Mouse (Mus musculus) mature B cell (primary cell): ENCODE results near the gene Psmf1.

Source experiments
- in situ Hi-C: fragments of 300-500 bp; cut with MboI; formaldehyde crosslinking; loops from 2 replicates; pipeline ENCODE4 v1.14.3; 2019

Psmf1 gene

DNA sequence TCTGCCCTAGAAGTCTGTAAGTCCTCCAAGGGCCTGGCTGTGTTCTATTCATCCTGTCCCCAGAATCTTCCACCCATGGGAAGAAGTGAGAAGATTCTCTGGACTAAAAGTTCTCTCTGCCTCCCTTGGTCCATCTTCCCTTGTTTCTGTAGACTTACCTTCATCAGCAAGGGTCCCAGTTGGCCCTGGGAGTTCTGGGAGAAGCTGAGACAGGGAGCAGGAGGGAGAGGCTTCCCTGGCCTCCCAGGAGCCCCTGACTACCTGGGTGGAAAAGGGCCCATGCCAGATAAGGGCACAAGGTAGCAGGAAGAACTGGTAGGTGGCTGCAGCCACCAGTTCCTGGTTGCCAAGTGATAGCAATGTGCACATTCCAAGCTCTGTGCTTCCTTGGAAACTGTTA, at the start of gene Psmf1:
Gene Psmf1 (minus strand): TSS at position 342 of the 400 bp plus-strand sequence.
- in situ Hi-C loops, result loop anchor here (25.0 kb wide), 1 partner anchor 257 kb away; the partner anchor contains the start of genes 4921509C19Rik and Nsfl1c

DNA sequence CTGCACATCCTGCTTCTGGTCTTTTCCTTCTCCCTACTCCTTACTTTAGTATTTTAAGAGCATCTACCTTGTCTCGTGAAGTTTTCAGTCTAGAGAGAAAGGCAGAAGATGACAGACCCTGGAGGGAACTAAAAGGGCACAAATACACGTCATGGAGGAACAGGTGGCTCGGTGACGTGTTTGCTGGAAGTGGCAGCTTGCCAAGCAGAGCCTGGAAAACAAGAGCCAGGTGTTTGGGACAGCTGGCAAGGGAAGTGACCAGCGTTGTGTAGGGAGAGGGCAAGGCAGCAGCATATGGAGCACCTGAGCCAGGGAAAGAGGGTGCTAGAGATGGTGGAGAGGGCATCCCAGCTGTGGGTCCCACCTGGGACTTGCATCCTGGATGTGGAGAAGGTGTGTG, 47.2 kb upstream of the Psmf1 start:
- in situ Hi-C loops, result no loop called here

DNA sequence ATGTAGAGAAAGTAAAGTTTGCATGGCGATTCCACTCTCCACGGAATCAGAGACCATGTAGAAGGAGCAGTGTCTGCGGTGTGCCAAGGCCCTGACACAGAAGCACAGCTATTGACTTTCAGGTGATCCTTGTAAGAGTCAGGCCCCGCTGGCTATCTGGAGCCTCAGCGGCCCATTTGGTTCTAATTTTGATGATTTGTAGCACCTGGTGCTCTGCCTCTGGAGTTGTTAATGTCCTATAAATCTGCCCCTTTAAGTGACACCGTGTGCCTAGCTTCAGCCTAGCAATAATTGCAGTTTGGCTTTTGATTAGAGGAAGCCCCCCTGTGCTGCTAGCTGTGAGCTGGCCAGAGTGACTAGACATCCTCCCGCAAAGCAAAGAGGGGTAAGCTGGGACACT, 46.2 kb upstream of the Psmf1 start:
- in situ Hi-C loops, result no loop called here

DNA sequence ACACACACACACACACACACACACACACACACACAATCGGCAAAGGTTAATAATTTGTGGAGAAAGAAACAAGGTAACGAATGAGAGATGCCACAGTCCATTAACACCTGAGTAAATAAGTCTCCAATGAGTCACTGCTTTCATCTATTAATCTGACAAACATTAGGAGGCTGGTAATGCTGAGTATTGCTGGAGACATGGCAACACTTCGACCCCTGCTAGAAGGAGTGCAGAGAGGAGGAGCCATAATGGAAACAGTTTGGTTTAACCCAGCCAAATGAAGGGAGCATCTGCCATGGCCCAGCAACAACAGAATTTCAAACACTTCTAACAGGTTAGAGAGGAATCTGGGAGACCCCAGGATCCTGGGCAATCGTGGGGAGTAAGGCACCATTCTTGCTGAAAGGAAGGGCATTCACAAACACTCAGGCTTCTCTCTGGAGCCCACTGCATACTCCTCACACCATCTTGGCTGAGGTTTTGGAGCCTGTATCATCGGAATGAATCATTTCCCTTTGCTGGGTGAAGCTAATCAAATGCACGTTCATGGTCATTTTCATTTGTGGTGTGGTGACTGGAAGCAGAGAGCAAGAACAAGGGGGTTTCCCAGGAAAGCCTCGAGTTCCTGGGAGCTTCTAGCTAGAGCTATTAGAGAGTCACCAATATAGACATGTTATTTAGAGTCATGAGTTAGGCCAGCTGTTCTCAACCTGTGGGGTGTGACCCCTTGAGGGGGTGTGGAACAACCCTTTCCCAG, 44.4 kb upstream of the Psmf1 start:
- in situ Hi-C loops, result no loop called here

DNA sequence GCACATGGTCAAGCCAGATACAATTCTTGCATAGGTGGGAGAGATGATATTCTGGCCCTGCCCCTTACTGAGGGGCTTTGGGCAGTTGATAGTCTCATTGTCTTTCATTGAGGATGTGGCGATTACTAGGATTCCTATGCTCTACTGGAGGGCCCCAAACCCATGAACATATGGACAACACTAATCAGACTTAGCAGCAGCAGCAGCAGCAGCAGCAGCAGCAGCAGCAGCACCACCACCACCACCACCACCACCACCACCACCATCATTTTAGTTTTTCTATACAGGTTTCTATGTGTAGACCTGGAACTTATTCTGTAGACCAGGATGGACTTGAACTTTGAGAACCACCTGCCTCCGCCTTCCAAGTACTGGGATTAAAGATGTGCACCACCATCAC, 39.5 kb upstream of the Psmf1 start:
- in situ Hi-C loops, result no loop called here

DNA sequence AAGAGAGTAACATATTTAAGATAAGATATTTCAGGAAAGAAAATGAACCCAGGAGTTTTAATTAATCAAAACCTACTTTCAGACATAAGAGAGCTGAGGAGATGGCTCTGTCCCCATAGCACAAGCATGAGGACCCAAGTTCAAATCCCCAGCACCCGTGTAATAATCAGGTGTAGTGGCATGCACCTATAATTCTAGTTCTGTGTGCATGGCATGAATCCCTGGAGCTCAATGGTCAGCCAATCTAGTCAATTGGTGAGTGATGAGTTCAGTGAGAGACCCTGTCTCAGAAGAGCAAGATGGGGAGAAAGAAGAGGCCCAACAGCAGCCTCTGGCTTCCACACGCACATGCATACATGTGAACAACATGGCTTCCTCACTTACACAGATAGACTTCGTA, 33.4 kb upstream of the Psmf1 start:
- in situ Hi-C loops, result no loop called here

DNA sequence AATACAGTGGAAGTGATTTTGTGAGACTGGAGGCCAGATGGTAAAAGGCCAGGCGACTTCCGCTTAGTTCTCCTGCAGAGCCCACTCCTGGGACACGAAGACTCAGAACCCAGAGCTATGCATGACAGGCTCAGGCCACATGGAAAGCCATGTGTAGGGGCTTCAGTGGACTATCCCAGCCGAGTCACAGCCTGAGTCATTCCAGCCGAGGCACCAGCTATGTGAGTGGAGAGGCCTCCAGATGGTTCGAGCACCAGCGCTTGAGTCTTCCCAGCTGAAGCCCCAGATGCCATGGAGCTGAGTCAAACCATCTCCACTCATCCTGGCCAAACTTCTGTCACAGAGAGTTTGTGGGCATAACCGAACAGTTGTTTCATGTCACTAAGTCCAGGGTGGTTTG, 29.5 kb upstream of the Psmf1 start:
- in situ Hi-C loops, result no loop called here

DNA sequence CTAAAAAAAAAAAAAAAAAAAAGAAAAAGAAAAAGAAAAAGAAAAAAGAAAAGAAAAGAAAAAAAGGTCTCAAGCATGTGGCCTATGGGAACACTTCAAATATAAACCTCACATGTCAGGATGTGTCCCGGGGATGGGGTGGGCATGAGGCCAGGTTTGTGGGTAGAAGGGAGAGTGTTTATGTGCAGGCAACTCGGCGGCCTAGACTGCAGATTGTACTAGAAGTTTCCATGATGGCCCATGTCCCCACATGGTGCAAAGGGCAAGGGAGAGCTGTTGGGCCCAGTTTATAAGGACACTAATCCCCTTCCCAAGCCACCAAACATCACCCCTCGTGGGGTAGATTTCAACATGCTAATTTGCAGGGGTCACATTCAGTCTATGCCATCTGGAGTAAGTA, 28.2 kb upstream of the Psmf1 start:
- in situ Hi-C loops, result no loop called here

DNA sequence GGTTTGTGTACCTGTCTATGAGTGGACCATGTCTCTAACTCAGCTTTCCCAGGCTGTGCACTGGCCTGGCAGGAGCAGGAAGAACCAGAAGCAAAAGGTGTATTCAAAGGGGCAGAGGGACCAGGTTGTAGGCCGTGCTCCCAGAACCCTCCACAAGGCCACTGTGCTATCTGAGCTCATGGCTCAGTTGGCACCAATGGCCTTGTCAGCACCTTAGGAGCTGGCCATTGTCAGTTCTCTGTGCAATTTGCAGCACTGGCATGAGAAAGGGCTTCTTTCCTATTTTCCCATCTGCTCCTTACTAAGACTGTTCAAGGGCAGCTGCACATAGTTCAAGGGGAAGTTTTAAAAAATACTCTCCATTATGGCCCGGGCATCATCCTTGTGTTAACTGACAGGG, 20.6 kb upstream of the Psmf1 start:
- in situ Hi-C loops, result no loop called here

DNA sequence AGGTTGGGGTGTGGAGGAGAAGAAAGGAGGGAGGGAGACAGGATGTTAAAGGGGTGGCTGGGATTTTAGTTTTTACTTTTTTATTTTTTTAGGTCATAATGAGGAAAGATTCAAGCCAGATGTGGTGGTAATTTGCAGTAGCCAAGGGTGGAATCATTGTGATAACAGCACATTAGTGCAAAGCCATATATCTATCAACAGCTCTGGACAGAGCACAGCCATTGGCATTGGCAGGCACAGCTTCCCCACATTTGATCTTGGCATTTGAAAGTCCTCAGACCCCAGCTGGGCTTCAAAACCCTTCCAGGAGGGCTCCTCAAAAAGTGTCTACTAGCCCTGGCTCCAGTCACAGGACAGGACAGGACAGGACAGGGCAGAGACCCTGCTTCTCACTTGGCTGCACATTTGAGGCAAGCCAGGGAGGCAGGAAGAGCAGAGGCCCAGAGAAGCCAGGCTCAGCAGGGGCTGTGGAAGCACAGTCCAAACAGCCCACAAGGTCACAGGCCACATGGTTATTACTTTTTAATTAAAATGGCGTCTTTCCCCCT, 14.9 kb upstream of the Psmf1 start:
- in situ Hi-C loops, result no loop called here

DNA sequence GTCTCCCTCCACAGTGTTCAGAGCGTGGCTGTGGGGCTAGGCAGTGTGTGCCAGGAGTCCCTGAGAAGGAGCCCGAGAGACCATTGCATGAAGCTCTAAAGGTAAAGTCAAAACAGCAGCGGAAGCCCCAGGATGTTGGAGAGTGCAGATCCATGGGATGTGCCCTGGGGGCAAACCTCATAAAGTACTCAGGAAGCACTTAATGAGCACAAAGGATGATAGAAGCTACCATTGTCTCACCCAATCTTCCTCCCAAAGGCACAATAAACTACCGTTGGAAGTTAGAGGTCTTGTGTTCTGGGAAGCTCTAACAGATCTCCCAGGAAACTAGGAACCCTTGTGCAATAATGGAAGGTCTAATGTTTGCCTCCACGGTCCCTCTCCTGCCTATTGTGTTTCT, 13.5 kb upstream of the Psmf1 start:
- in situ Hi-C loops, result no loop called here

DNA sequence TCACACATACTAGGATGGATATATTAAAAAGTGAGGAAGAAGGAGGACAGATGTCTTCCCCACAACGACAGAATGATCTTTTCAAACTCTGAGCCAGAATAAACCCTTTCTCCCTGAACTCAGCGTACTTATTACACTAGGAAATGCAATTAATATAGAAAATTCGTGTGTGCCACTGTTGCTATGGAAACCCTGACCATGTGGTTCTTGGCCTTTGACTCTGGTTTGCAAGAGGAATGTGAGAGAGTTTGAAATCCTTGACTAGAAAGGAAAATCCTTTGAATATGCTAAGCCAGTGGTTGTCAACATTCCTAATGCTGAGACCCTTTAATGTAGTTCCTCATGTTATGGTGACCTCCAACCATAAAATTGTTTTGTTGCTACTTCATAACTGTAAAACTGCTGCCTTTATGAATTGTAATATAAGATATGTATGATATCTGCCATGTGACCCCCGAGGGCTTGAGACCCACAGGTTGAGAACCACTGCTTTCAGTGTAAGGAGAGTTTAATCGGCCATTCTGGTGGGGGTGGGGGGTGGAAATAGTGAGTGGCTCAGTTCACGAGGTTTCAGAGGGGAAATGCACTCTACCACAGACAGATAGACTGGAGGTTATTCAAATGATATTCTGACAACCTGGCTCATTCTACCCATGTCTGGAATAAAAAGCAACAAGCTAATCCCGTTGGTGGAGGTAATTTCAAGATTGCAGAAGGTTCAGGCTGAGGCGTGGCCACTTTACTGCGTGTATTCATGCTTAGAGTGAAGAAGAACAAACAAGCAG, 12.5 kb upstream of the Psmf1 start:
- in situ Hi-C loops, result no loop called here

DNA sequence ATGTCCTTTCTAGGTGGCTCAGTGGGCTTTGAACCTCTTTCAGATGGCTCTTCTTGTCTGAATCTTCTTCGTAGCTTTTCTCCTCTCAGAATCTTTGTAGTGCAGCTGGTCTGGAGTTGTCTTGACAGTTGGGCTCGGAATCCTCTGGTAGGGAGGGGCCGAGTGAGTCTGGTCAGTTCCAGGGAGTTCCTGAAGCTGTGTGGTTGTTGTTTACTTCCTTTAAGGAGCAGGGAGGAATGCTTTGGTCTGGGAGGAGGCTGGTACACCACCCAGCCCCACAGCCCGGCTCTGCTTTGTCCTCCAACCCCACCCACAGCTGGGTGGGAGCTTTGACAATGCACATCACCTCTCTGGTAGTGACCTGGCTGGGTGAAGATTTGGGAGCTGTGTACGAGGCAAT, 7.3 kb upstream of the Psmf1 start:
- in situ Hi-C loops, result no loop called here

DNA sequence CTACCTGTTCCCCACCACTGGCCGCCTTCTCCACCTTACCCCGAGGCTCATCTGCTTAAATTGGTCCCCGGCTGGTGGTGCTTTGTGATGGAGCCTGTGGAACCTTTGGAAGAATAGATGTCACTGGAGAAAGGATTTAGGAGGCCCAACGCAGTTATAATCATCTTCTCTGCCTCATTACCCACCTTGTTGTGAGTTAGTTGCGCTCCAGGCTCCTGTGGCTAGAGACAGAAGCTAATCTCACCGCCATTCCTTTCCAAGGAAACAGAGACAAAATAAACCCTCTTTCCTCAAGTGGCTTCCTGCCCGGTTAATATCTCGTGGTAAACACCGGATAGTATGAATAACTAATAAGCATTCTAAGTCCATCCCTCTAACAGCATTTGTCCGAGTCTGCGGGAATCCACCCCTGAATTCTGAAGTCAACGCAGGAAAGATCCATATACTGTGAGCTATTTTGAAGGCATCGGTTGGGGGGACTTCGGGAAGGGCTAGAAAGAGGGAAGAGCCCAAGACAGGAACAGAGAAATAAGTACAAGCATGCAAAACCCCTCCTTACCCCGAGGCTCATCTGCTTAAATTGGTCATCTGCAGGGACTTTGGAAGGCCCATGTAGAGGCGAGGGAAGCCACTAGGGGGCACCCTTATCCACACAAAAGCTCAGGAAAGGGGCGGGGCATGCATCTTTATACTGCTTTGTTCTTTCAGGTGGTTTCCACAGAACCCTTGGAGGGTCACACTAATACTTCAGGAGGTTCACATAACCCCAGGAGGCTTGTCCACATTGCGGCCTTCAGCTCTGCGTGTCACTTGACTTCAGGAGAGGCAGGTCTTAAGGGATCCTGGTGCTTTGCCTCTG, 4.1 kb upstream of the Psmf1 start:
- in situ Hi-C loops, result loop anchor here (25.0 kb wide), 1 partner anchor 261 kb away; the partner anchor contains the start of genes 4921509C19Rik and Nsfl1c

DNA sequence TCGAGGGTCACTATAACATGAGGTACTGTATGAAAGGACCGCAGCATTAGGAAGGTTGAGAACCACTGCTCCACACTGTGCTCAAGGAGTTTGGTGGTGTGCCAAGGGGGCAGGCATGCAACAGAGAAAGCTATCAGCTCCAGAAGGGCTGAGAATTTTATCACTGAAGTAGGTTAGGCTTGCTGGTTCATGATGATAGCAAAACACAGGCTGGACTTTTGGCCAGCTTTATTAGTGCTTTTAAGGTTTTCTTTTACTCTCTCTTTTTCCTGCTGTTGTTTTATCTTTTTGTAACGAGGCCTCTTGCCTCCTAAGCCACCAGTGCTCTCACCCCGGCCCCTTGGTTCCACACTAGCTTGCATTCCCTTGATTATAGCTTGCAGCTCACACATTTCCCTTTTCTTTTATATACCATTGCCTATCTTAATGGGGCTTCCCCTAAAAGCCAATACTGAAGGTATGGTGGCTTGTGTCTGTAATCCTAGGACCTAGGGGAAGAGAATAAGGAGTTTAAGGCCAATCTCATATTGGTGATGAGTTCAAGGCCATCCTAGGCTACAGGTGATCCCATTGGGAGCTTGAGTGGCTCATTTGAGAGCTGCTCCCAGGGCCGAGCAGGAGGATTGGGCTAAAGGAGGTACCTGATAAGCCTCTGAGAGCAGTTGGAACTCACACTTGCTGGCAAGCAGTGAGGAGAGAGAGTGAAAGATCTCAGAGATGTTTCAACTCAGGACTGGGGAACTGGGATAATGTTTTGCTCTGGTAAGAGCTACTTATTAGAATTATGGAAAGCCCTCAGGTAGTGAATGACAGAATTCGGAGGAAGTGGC, 921 bp downstream of the Psmf1 start:
- in situ Hi-C loops, result loop anchor here (25.0 kb wide), 1 partner anchor 256 kb away; the partner anchor contains the start of genes 4921509C19Rik and Nsfl1c

DNA sequence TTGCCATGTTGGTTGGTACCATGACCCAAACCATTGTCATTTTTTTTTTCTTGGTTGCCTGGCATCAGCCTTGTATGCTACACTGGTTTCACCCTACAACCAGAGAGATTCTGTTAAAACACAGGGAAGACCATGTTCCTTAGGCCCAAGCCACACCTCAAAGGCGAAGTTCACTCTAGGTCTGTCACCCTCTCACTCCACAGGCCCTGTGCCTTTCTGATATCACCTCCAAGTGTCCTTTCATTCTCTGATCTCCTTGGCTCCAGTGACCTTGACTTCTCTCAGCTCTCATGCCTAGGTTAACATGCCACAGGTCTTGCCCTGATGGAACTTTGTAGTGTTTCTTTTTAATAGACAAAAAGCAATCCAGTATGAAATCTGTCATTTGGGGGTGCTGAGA, 1.9 kb downstream of the Psmf1 start:
- in situ Hi-C loops, result loop anchor here (25.0 kb wide), 1 partner anchor 255 kb away; the partner anchor contains the start of genes 4921509C19Rik and Nsfl1c

DNA sequence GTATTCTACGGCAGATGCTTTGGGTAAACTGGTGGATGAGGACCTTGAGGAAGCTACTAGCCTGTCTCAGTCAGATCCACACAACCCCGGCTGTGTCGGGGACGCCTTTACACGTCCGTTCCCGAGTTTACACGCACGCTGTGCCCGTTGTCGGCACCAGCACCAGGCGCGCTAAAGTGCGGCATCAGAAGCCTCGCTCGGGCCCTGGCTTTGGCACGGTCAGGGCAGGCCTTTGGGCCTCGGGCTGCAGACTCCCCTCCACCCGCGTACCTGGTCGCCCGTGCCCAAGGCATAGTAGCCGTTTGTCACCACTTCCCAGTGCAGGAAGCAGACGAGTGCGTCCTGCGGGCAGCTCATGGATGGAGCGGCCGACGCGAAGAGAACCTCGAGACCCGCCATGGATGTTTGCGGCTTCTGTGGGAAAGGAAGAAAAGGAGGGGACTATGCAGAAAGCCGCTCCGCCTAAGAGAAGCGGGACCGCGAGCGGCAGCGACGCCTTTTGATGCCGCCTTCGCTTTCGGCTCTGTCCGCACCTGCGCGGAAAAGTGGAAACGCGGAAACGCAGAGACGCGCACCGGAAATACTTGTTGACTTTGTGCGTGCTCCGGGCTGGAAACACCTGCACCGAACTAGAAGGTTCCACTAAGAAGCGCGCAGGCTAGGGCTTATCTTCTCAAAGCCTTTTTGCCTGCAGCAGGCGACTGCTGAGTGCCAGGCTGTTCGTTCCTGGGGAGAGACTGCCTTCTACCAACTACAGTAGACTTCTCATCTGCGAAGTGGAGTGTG, 3.1 kb downstream of the Psmf1 start:
- in situ Hi-C loops, result loop anchor here (25.0 kb wide), 1 partner anchor 254 kb away; the partner anchor contains the start of genes 4921509C19Rik and Nsfl1c

DNA sequence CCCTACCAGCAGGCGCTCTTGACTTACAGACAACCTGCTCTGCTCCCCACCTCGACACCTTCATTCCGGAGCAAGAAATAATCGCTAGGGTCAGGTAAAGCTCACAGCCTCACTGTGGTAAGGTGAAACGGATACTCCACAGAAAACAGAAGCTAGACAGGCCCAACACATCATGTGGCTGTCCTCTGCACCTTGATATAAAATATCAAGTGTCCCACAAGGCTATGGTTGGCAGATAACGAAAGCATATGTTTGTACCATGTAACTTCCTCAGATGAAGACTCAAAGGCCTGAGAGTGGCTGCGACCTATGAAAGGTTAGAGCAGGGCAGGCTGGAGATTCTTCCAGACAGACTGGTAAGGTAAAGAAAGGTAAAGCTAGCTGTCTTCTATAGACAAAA, 4.5 kb downstream of the Psmf1 start:
- in situ Hi-C loops, result loop anchor here (25.0 kb wide), 1 partner anchor 252 kb away; the partner anchor contains the start of genes 4921509C19Rik and Nsfl1c

DNA sequence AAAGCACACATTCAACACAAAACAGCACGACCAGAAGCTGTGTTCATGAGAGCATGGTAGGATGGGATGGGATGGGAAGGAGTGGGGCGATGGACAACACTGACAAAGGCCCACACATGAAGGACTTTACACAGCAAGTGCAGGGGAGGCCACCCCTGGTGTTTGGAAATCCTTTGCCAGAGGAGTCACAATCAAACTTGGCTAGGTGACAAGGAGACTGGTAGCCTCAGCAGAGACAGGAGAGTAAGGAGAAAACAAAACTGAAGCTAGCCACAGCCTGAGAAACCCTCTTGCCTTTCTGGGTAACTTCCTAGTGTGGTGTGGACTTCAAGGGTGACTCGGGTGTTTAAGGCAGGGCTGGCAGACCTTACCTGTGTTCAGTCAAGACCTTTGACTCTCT, 4.9 kb downstream of the Psmf1 start:
- in situ Hi-C loops, result loop anchor here (25.0 kb wide), 1 partner anchor 252 kb away; the partner anchor contains the start of genes 4921509C19Rik and Nsfl1c

DNA sequence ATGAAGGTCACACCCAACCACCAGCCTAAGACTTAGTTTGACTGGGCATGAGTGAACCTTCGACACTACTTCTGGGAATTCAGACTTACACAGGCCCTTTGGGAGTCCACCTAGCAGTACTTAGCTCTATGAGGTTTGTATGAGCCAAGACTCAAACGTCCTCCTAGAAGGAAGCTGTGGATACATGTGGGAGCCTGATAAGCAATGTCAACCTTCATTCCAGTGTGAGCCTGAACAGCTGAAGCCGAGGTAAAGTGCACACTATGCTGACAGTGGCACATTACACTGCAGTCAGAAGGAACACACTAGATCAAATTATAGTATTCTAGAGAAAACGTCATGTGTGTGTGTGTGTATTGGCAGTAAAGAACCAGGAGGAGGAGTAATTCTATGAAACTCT, 5.5 kb downstream of the Psmf1 start:
- in situ Hi-C loops, result loop anchor here (25.0 kb wide), 1 partner anchor 251 kb away; the partner anchor contains the start of genes 4921509C19Rik and Nsfl1c
